Mouse (Mus musculus): ENCODE results near the gene Cnga2. TPM values are rescaled to one million over a fixed set of nuclear protein-coding genes. Genes with fewer than 3 reads are reported as not detected.

The Cnga2 gene
- polyA plus RNA-seq, 1 experiment from 2014 or later, result 0.09 TPM

- peak; percentile 37 for DNase-seq
- H3K4me3 ChIP-seq (replicated peaks; ENCODE audit: low read depth, low read length), result no peak overlapping the region
- H3K9me3 ChIP-seq (ENCODE audit: control insufficient read depth, low read length), result no peaks in the 10 kb centered on the region
- H3K9ac ChIP-seq (replicated peaks; ENCODE audit: low read length), result no peak overlapping the region
- ATAC-seq (ENCODE audit: low FRiP score, low TSS enrichment), result no peak
- H3K27ac ChIP-seq (replicated peaks; ENCODE audit: low read depth, low read length), result no peak overlapping the region
- 26% methylated on average over 3 of the region's 3 CpGs for WGBS
- H3K4me1 ChIP-seq (ENCODE audit: control insufficient read depth, insufficient read depth, low read length), result no peaks in the 10 kb centered on the region
- H3K36me3 ChIP-seq (ENCODE audit: control insufficient read depth, insufficient read depth, low read length), result no peaks in the 10 kb centered on the region
- no peaks in the 10 kb centered on the region for H3K27me3 ChIP-seq (ENCODE audit: control insufficient read depth, insufficient read depth, low read length)
- H3K4me2 ChIP-seq (ENCODE audit: low read length), result no peak overlapping the region
These were observed 21.2 kb downstream of the Cnga2 start for GRCm38 (mm10) chrX:72012804-72013203.

- WGBS, result 81% methylated on average over 1 of the region's 1 CpGs
- Histone ChIP-seq H3K36me3 (ENCODE audit: control insufficient read depth, insufficient read depth, low read length) (no peaks in the 10 kb centered on the region), H3K9me3 (ENCODE audit: control insufficient read depth, low read length) (no peaks in the 10 kb centered on the region), H3K4me1 (ENCODE audit: control insufficient read depth, insufficient read depth, low read length) (no peaks in the 10 kb centered on the region), H3K9ac (replicated peaks; ENCODE audit: low read length) (no peak overlapping the region), H3K27me3 (ENCODE audit: control insufficient read depth, insufficient read depth, low read length) (no peaks in the 10 kb centered on the region), H3K4me2 (ENCODE audit: low read length) (no peak overlapping the region), H3K27ac (replicated peaks; ENCODE audit: low read depth, low read length) (no peak overlapping the region), H3K4me3 (replicated peaks; ENCODE audit: low read depth, low read length) (no peak overlapping the region)
- no peak for DNase-seq
- no peak for ATAC-seq (ENCODE audit: low FRiP score, low TSS enrichment)
These were observed 30.6 kb downstream of the Cnga2 start for GRCm38 (mm10) chrX:72022241-72022640.

GRCm38 (mm10) chrX:72022750-72023398, 31.2 kb downstream of the Cnga2 start:
- no peaks in the 10 kb centered on the region for H3K9me3 ChIP-seq (ENCODE audit: control insufficient read depth, low read length)
- H3K4me1 ChIP-seq (ENCODE audit: control insufficient read depth, insufficient read depth, low read length), result no peaks in the 10 kb centered on the region
- DNase-seq (peak; percentile 72), ATAC-seq (ENCODE audit: low FRiP score, low TSS enrichment) (no peak)
- 42% methylated on average over 10 of the region's 10 CpGs for WGBS
- no peaks in the 10 kb centered on the region for H3K36me3 ChIP-seq (ENCODE audit: control insufficient read depth, insufficient read depth, low read length)
- no peak overlapping the region for H3K9ac ChIP-seq (replicated peaks; ENCODE audit: low read length)
- no peaks in the 10 kb centered on the region for H3K27me3 ChIP-seq (ENCODE audit: control insufficient read depth, insufficient read depth, low read length)
- no peak overlapping the region for H3K4me3 ChIP-seq (replicated peaks; ENCODE audit: low read depth, low read length)
- no peak overlapping the region for H3K4me2 ChIP-seq (ENCODE audit: low read length)
- H3K27ac ChIP-seq (replicated peaks; ENCODE audit: low read depth, low read length), result no peak overlapping the region

- no peaks in the 10 kb centered on the region for H3K9me3 ChIP-seq (ENCODE audit: control insufficient read depth, low read length)
- no peaks in the 10 kb centered on the region for H3K36me3 ChIP-seq (ENCODE audit: control insufficient read depth, insufficient read depth, low read length)
- no peak overlapping the region for H3K27ac ChIP-seq (replicated peaks; ENCODE audit: low read depth, low read length)
- no peaks in the 10 kb centered on the region for H3K27me3 ChIP-seq (ENCODE audit: control insufficient read depth, insufficient read depth, low read length)
- no peaks in the 10 kb centered on the region for H3K4me1 ChIP-seq (ENCODE audit: control insufficient read depth, insufficient read depth, low read length)
- 74% methylated on average over 3 of the region's 3 CpGs for WGBS
- no peak overlapping the region for H3K4me3 ChIP-seq (replicated peaks; ENCODE audit: low read depth, low read length)
- ATAC-seq (ENCODE audit: low FRiP score, low TSS enrichment), result no peak
- no peak overlapping the region for H3K9ac ChIP-seq (replicated peaks; ENCODE audit: low read length)
- no peak for DNase-seq
- no peak overlapping the region for H3K4me2 ChIP-seq (ENCODE audit: low read length)
These were observed 31.9 kb downstream of the Cnga2 start for GRCm38 (mm10) chrX:72023542-72023941.

GRCm38 (mm10) chrX:72044056-72044455, 52.4 kb downstream of the Cnga2 start:
- Histone ChIP-seq H3K4me3 (replicated peaks; ENCODE audit: low read depth, low read length) (no peak overlapping the region), H3K27ac (replicated peaks; ENCODE audit: low read depth, low read length) (no peak overlapping the region), H3K4me1 (ENCODE audit: control insufficient read depth, insufficient read depth, low read length) (no peaks in the 10 kb centered on the region), H3K9ac (replicated peaks; ENCODE audit: low read length) (no peak overlapping the region), H3K36me3 (ENCODE audit: control insufficient read depth, insufficient read depth, low read length) (no peaks in the 10 kb centered on the region), H3K4me2 (ENCODE audit: low read length) (no peak overlapping the region), H3K9me3 (ENCODE audit: control insufficient read depth, low read length) (no peaks in the 10 kb centered on the region), H3K27me3 (ENCODE audit: control insufficient read depth, insufficient read depth, low read length) (no peaks in the 10 kb centered on the region)
- 68% methylated on average over 3 of the region's 3 CpGs for WGBS
- DNase-seq, result no peak
- no peak for ATAC-seq (ENCODE audit: low FRiP score, low TSS enrichment)

- no peak overlapping the region for H3K27ac ChIP-seq (replicated peaks; ENCODE audit: low read depth, low read length)
- DNase-seq (no peak), ATAC-seq (ENCODE audit: low FRiP score, low TSS enrichment) (no peak)
- H3K4me2 ChIP-seq (ENCODE audit: low read length), result no peak overlapping the region
- no peaks in the 10 kb centered on the region for H3K36me3 ChIP-seq (ENCODE audit: control insufficient read depth, insufficient read depth, low read length)
- H3K4me1 ChIP-seq (ENCODE audit: control insufficient read depth, insufficient read depth, low read length), result no peaks in the 10 kb centered on the region
- H3K4me3 ChIP-seq (replicated peaks; ENCODE audit: low read depth, low read length), result no peak overlapping the region
- no peaks in the 10 kb centered on the region for H3K27me3 ChIP-seq (ENCODE audit: control insufficient read depth, insufficient read depth, low read length)
- H3K9ac ChIP-seq (replicated peaks; ENCODE audit: low read length), result no peak overlapping the region
- 90% methylated on average over 2 of the region's 2 CpGs for WGBS
- no peaks in the 10 kb centered on the region for H3K9me3 ChIP-seq (ENCODE audit: control insufficient read depth, low read length)
These were observed 56.3 kb downstream of the Cnga2 start for GRCm38 (mm10) chrX:72047918-72048317.

Other genes starting within 250 kb of the Cnga2 start
- gene Vma21, start 175.9 kb upstream of the Cnga2 start, polyA plus RNA-seq (2014; fragmentation: Nextera tagmentation; extraction: Ambion mirVana), result 54.6 and 59.6 TPM in 2 replicates
- gene Gm1141, start 70.8 kb upstream of the Cnga2 start, polyA plus RNA-seq (2014; fragmentation: Nextera tagmentation; extraction: Ambion mirVana), result 0.35 and 0.50 TPM in 2 replicates
- 9.5 and 13.1 TPM in 2 replicates for gene Prrg3, start 29.2 kb upstream of the Cnga2 start, polyA plus RNA-seq (2014; fragmentation: Nextera tagmentation; extraction: Ambion mirVana)
- 0.26 TPM in 1 of 2 replicates, not detected in the other for gene Fate1, start 18.9 kb upstream of the Cnga2 start, polyA plus RNA-seq (2014; fragmentation: Nextera tagmentation; extraction: Ambion mirVana)
- not detected in 2 replicates for gene Magea4, start 230.2 kb downstream of the Cnga2 start, polyA plus RNA-seq (2014; fragmentation: Nextera tagmentation; extraction: Ambion mirVana)

Measured in midbrain, embryonic 14.5 days (tissue).